Mouse (Mus musculus) olfactory bulb, adult 2 months (tissue): ENCODE measurements around the gene Plekha6.

Source experiments
- CTCF ChIP-seq: fragments of 200-500 bp; IDR thresholded peaks from 2 replicates; pipeline ENCODE4 v1.5.1; 2012; ENCODE audit warnings: low read depth, mild to moderate bottlenecking, low read length, moderate library complexity; ENCODE audit not compliant: insufficient read depth
- POLR2A ChIP-seq: fragments of 200-500 bp; IDR thresholded peaks from 2 replicates; pipeline ENCODE4 v1.6.1; 2012; ENCODE audit warnings: mild to moderate bottlenecking, low read depth, low read length, moderate library complexity; ENCODE audit not compliant: insufficient read depth

GRCm38 (mm10) chr1:133264367-133264766 is 100.4 kb downstream of the Plekha6 start:
- TF ChIP-seq CTCF (no peak), POLR2A (no peak)
